Mouse (Mus musculus): ENCODE measurements at regions not wholly inside any gene's neighbourhood (a gene's known extent, or its start where the extent isn't known, plus 50 kb on each side); places are given as distances from the start of the nearest gene placed in this dataset.

DNA sequence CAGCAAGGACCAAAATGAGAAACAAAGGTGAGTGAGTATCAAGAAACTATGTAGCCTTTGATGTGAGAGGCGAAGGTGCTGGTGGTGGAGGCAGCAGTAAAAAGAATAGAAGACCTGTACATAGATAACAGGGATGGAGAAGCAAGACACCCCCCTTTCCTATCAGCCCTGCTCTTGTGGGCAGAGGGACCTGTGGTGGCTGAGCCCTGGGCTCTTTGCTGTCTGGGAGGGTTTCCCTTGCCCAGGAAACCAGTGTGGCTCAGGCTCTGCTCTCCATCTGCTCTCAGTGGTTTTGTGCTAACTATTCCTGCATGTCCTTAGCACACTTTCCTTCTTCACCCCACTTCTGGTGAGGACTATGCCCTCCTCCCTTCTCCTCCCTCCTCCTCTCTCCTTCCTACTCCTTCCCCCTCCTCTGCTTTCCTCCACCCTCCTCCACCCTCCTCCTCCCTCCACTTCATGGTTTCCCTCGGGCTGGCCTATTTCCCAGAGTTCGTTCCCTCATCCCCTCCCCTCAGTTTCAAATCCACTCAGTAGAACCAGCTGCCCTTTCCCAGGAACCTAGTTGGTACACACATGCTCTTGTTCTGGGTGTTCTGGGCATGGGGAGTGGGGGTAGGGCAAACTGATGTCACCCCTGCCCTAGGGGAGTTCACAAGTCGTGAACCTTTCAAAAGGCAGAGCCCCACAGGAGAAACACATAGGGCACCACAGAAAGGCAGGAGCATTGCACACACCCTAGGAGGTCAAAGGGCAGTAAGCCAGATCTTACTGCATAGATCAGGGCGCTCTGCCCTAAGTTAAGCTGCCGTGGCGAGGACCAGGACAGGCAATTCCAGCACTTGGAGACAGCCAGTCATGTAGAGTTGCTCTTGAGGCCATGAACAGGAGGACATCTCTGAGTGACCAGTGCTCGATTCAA lies 93.1 kb downstream of the Cpn2 start:
- TF ChIP-seq CTCF (IDR thresholded peaks at IDR 0.05; ENCODE audit: low read depth, low read length) (no peak), GATA1 (IDR thresholded peaks at IDR 0.05; ENCODE audit: borderline replicate concordance, low read length) (no peak)
